Mouse (Mus musculus) embryonic stem cell, embryonic (primary cell): ENCODE results near the gene Gja4.

ENCODE experiments used
- CTCF ChIA-PET, 4 experiments: fragments of 300-600 bp in 2 of 4; fragments of 350-600 bp in 2 of 4; sonication (Branson Sonifier 250); formaldehyde crosslinking; loops; one replicate each; lab custom pipeline; 2022; ENCODE audit warnings: inconsistent platforms in 2 of 4; lab: Charles Lee
- POLR2A ChIA-PET, 4 experiments: fragments of 300-600 bp in 2 of 4; fragments of 350-600 bp in 2 of 4; sonication (Branson Sonifier 250); formaldehyde crosslinking; loops; one replicate each; lab custom pipeline; 2022; ENCODE audit warnings: antibody characterized with exemption in 4 of 4, inconsistent platforms in 1 of 4; lab: Charles Lee

The Gja4 gene

DNA sequence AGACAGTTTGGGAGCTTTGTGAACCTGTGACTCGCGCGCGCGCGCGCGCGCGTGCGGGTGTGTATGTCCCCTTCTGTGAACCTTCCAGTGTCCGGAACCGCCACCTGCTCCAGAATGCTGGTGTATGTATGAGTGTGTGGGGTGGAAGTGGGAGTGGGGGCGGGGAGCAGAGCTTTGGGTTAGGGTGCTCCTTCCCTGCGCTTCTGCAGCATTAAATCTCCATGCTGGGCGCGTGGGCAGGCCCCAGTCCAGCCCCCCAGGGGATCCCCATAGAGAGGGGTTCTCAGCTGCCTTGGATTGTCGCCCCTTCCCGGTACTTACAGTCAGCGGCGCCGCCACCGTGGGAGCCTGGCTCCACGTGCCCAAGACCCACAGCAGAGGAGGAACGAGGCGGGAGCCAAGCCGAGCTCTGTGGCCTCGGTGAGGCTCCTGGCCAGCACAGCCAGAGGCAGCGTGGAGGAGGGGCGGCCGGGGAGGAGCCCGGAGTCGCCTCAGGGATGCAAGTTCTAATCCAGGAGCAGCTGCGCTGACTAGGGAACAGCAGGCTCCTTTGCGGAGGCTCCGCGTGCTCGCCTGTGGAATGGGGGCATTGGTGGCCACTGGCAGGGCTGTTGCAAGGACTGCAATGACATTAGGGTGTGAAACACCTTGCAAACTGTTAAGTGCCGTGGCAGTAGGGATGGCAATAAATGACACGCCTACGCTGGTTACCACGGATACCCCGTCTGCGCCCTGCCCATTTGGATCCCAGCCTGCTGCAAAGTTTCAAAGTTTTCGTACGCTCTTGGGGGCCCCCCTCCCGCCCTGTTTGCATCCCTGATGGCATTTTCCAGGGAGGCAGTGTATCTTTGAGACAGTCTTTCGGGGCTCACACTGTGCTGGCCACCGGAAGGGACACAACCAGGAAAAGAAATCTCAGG lies 16.6 kb upstream of the Gja4 start, which contains the start of gene Gjb3:
TSS of gene Gjb3 (minus strand) at position 664 of the 920 bp plus-strand sequence.
- ChIA-PET POLR2A (interaction anchor here (0.6 to 18.2 kb wide), 37 partner anchors 8 to 1727 kb away, joined by 3 to 402 read pairs (median 5); partner anchors contain the start of genes Gja4 (in 3 of the 4), Gjb5 (in 3 of the 4), Gjb4 (in 2 of the 4) and Psmb2 (in 1 of the 4)), CTCF (interaction anchor here in 3 of 4 experiments (0.6 to 4.0 kb wide), 10 partner anchors 25 to 220 kb away, joined by 3 to 26 read pairs (median 3); partner anchors contain the start of gene Gjb5 (in 1 of the 3))

DNA sequence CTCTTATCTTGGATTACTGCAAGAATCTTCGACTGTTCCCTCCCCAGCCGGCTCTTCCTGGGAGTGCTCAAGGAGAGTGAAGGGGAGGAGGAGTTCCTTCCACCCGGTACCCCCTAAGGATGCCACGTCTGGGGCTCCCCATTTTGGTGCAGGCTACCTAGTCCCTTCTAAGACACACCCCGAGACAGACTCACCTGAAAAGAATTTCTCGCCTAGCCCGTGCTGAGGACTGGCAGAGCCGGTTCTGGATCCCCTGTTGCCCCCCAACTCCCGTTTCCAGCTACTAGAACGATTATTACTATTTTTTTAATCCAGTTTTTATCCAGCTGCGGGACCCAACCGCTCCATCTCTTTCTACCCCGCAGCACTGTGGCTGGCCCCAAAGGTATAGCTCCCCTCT lies 15.9 kb upstream of the Gja4 start:
- ChIA-PET CTCF (interaction anchor here in 3 of 4 experiments (0.6 to 4.0 kb wide), 15 partner anchors 11 to 157 kb away, joined by 3 to 26 read pairs (median 3); partner anchors contain the start of gene Gjb5 (in 1 of the 3)), POLR2A (interaction anchor here (0.6 to 18.2 kb wide), 40 partner anchors 9 to 1728 kb away, joined by 3 to 402 read pairs (median 5); partner anchors contain the start of genes Gja4 (in 3 of the 4), Gjb5 (in 3 of the 4), Gjb4 (in 2 of the 4) and Psmb2 (in 1 of the 4))

DNA sequence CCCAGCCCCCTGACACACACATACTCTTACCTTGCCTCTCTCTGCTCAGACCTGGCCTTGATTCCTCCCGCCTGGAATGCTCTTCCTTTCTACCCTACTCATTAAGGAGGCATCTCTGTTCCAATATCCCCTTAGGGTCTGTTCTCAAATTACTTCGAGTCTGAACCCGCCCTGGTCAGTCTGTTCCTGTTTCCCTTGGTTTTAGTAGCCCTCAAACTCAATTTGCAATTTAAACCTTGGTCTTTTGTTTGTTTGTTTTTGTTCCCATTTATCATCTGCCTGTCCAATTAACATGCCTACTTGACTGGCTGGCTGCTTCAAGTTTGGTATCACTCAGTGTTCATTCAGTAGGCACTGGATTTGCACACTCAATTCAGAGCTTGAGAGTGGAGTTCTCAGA lies 15.2 kb upstream of the Gja4 start:
- CTCF ChIA-PET = interaction anchor here (0.6 to 4.0 kb wide), 14 partner anchors 12 to 384 kb away, joined by 3 to 26 read pairs (median 3); no protein-coding TSS in a partner anchor
- POLR2A ChIA-PET = interaction anchor here (0.6 to 18.2 kb wide), 37 partner anchors 10 to 1729 kb away, joined by 3 to 402 read pairs (median 5); partner anchors contain the start of genes Gja4 (in 3 of the 4), Gjb5 (in 3 of the 4), Gjb4 (in 2 of the 4) and Psmb2 (in 1 of the 4)

DNA sequence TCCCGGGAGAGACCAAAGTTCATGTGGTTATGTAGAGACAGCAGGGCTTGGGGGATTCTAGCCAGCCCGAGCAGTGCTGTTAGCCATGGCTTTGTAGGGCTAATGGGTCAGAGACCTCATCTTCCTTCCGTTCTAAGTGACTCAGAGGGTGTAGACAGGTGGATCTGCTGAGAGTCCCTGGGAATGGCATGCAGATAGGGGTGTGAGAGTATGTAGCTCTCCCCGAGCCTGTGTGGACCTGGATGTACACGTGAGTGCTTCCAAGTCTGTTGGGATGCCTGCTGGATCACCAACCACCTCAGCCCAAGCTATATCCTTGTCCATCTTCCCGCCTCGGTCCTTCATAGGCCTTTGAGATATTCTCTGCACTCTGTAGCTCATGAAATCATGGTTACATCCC lies 14.5 kb upstream of the Gja4 start:
- ChIA-PET CTCF (interaction anchor here in 3 of 4 experiments (0.6 to 4.0 kb wide), 11 partner anchors 12 to 383 kb away, joined by 3 to 26 read pairs (median 3); partner anchors contain the start of gene Gjb5 (in 1 of the 3)), POLR2A (interaction anchor here in 3 of 4 experiments (0.6 to 18.2 kb wide), 25 partner anchors 14 to 161 kb away, joined by 3 to 402 read pairs (median 4); partner anchors contain the start of genes Gjb5 (in 3 of the 3), Gja4 (in 2 of the 3) and Gjb4 (in 2 of the 3))

DNA sequence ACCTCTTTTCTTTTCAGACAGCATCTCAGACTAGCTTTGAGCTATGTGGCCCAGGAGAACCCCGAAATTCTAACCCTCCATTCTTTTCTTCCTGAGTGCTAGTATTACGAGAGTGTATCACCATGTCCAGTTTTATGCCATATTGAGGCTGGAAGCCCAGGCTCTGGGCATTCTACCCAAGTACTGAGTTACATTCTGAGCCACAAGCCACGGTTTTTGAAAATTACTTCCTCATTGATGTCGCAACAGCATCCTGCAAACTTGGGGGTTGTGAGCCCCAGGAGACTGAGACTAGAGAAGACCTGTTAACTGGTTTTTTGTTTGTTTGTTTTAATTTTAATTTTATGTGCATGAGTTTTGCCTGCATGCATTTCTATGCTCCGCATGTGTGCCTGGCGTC lies 13.9 kb upstream of the Gja4 start:
- POLR2A ChIA-PET = interaction anchor here in 3 of 4 experiments (0.6 to 18.2 kb wide), 25 partner anchors 8 to 307 kb away, joined by 3 to 402 read pairs (median 4); partner anchors contain the start of genes Gjb5 (in 3 of the 3), Gjb4 (in 2 of the 3), Sfpq (in 1 of the 3) and Smim12 (in 1 of the 3)

DNA sequence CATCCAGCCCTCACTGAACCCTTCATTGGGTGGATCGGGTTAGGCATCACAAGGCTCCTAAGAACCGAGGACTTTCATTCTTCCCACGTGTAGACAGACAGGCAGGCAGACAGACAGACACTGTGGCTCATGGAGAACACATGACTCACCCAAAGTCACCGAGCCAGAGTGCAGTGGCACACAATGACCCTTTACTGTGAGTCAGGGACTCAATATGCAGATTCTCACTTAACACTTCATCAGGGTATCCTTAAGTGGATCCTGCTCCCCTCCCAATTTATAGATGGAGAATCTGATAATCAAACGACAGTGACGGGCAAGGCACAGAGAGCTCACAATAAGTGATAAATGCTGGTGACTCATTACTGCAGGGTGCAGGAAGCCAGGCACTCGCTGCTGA lies 13.4 kb upstream of the Gja4 start:
- POLR2A ChIA-PET = interaction anchor here in 3 of 4 experiments (0.6 to 18.2 kb wide), 24 partner anchors 8 to 837 kb away, joined by 3 to 402 read pairs (median 5); partner anchors contain the start of genes Gjb4 (in 2 of the 3), Gjb5 (in 2 of the 3), Gja4 (in 1 of the 3) and Psmb2 (in 1 of the 3)

More for the DNA sequence above, 13.9 kb upstream of the Gja4 start:
- CTCF ChIA-PET = interaction anchor here in 3 of 4 experiments (0.6 to 3.8 kb wide), 5 partner anchors 17 to 92 kb away, joined by 3 to 12 read pairs (median 4); no protein-coding TSS in a partner anchor

DNA sequence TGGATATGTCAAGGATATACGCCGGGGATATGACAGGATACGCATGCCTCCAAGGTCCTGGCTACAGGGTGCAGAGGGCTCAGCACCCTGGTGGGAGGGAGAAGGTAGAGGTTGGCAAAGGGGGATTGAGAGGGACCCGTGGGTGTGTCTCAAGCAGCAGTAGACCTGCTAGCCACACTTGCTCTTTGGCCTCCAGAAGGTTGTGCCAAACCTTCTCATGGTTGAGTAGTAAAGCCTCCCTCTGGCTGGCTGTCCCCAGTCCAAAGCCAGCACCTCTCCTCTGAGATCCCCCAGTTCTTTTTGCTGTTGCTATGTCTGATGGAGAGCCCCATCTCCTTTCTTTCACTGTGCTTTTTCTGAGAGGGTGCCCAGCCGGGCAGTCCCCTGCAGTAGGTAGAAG lies 11.4 kb upstream of the Gja4 start:
- CTCF ChIA-PET = interaction anchor here (0.6 to 2.3 kb wide), 21 partner anchors 9 to 101 kb away, joined by 3 to 14 read pairs (median 4); partner anchors contain the start of genes Gjb5 (in 2 of the 4) and Gja4 (in 1 of the 4)
- POLR2A ChIA-PET = interaction anchor here (0.8 to 18.2 kb wide), 26 partner anchors 8 to 648 kb away, joined by 3 to 402 read pairs (median 4); partner anchors contain the start of genes Gja4 (in 2 of the 4), Gjb4 (in 2 of the 4), Gjb5 (in 2 of the 4) and Psmb2 (in 1 of the 4)

More for the DNA sequence above, 13.4 kb upstream of the Gja4 start:
- CTCF ChIA-PET = interaction anchor here in 3 of 4 experiments (0.6 to 3.8 kb wide), 6 partner anchors 18 to 770 kb away, joined by 3 to 12 read pairs (median 4); no protein-coding TSS in a partner anchor

DNA sequence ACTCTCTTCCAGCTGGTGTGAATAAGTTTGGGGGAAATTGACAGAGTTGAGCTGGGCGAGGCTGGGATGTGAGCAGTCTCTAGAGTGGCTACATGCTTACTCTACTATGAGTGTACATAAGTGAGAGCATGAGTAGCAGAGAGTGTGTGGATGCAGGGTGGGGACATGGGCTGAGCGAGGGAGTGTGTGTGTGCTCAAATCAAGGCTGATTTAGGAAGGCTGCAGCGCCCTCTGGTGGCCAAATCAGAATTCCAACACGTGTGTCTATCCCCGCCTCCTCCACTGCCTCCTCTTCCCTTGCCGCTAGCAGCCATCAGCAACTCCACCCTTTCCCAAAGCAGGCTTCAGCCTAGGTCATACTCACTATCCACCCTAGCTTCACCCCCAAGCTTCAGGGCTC lies 10.9 kb upstream of the Gja4 start:
- POLR2A ChIA-PET = interaction anchor here in 3 of 4 experiments (0.6 to 18.2 kb wide), 23 partner anchors 9 to 647 kb away, joined by 3 to 402 read pairs (median 5); partner anchors contain the start of genes Gja4 (in 2 of the 3), Gjb4 (in 2 of the 3), Gjb5 (in 2 of the 3) and Psmb2 (in 1 of the 3)
- CTCF ChIA-PET = interaction anchor here (0.5 to 2.4 kb wide), 25 partner anchors 10 to 250 kb away, joined by 3 to 14 read pairs (median 4); partner anchors contain the start of genes Gja4 (in 3 of the 4) and Gjb5 (in 1 of the 4)

DNA sequence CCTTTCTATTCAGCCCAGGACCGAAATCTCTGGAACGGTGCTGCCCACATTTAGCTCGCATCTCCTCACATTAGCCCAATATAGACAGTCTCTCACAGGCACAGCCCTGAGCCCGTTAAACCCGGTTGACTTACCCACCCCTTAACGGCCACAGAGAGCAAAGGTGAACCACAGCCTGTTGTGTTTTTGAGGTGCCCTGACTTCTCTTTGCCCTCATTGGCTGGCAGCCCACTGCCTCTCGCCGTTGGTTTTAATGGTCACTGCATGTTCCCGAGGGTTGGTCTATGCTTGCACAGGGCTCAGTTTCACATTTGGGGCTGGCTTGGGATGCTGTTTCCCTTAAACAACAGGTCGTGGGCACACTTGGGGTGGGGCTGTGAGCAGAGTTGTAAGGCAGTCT lies 10.5 kb upstream of the Gja4 start:
- ChIA-PET POLR2A (interaction anchor here (0.6 to 18.2 kb wide), 26 partner anchors 10 to 303 kb away, joined by 3 to 402 read pairs (median 4); partner anchors contain the start of genes Gja4 (in 2 of the 4), Gjb4 (in 2 of the 4), Gjb5 (in 2 of the 4) and Sfpq (in 1 of the 4)), CTCF (interaction anchor here (0.5 to 2.4 kb wide), 28 partner anchors 9 to 583 kb away, joined by 3 to 14 read pairs (median 5); partner anchors contain the start of genes Gja4 (in 3 of the 4) and Smim12 (in 1 of the 4))

DNA sequence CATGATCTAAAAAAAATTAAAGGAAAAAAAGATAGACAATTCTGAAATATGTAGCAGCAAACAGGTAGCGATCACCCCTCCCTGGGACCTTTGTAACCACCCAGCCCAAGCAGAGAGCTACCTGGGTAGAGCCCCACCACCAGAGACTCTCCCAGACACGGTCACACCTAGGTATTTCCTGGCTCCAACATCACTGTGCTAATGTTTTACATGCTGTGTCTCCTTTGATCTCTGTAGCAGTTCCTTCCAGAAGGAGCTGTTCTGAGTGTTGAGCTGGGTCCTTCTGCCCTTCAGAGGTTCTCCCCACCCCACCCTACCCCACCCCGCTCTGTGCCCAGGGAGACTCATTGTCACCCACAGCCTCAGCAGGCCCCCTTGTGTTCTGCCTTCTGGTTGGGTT lies 9.8 kb upstream of the Gja4 start:
- ChIA-PET CTCF (interaction anchor here (0.6 to 2.4 kb wide), 23 partner anchors 9 to 582 kb away, joined by 3 to 14 read pairs (median 5); partner anchors contain the start of genes Gja4 (in 3 of the 4) and Smim12 (in 1 of the 4)), POLR2A (interaction anchor here (0.6 to 18.2 kb wide), 26 partner anchors 8 to 303 kb away, joined by 3 to 402 read pairs (median 4); partner anchors contain the start of genes Gja4 (in 2 of the 4), Gjb4 (in 2 of the 4), Gjb5 (in 2 of the 4) and Sfpq (in 1 of the 4))

DNA sequence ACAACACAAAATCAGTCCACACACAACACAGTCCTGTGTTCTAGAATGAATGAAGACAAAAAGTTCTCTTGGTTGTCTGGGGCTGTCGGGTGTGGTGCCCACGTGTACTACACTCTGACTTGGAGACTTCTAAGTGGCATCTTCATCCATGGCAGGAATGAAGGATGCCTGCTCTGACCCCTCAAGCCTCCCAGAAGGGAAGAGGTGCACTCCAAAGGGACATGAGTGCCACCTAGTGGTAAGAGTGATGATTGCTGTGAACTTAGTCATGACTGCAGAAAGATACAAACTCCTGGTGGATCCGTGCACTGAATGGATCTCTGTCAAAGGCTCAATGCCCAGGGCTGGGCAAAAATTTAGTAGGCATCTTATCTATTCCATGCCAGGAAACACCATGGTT lies 5.8 kb upstream of the Gja4 start:
- ChIA-PET CTCF (interaction anchor here in 3 of 4 experiments (0.6 to 2.6 kb wide), 6 partner anchors 26 to 82 kb away, joined by 3 to 10 read pairs (median 6); no protein-coding TSS in a partner anchor), POLR2A (interaction anchor here in 2 of 4 experiments (0.6 to 1.2 kb wide), 4 partner anchors 8 to 793 kb away, joined by 3 to 15 read pairs (median 3); partner anchors contain the start of gene Clspn (in 1 of the 2))

DNA sequence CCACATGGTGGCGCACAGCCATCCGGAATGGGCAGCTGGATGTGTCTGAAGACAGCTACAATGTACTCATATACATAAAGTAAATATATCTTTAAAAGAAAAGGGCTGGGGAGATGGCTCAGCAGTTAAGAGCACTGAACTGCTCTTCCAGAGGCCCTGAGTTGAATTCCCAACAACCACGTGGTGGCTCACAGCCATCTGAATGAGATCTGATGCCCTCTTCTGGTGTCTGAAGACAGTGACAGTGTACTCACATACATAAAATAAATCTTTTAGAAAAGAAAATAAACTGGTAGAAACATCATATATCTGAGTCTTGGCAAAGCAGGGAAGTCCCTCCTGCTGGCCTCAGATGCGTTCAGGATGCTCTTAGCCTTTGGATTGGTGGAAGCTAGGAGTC lies 3.3 kb upstream of the Gja4 start:
- ChIA-PET CTCF (interaction anchor here (0.6 to 1.9 kb wide), 9 partner anchors 9 to 220 kb away, joined by 3 to 9 read pairs (median 4); partner anchors contain the start of genes Gjb5 (in 1 of the 4) and Smim12 (in 1 of the 4)), POLR2A (interaction anchor here in 2 of 4 experiments (0.7 to 1.3 kb wide), 3 partner anchors 9 to 79 kb away, joined by 3 to 5 read pairs (median 4); no protein-coding TSS in a partner anchor)

DNA sequence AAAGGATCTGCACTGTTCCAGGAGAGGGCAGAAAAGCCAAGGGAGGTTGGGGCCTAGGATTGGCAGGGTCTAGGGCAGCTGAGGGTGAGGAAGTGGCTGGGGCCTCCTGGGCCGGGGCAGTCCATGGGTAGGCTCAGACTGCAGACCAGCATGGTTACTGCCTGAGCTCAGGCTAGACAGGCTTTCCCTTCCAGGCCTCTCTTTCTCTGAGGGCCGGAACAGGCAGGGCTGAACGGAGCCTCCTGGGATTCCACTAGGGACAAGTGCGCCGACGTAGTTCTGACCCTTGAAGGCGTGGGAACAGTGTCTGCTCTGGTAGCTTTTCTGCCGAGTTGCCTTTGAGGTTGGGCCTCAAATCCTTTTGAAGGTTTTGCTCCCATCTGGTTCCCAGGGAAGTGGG lies 1.9 kb upstream of the Gja4 start:
- CTCF ChIA-PET = interaction anchor here in 3 of 4 experiments (0.6 to 2.8 kb wide), 5 partner anchors 48 to 72 kb away, joined by 3 to 18 read pairs (median 4); partner anchors contain the start of gene Smim12 (in 1 of the 3)
- POLR2A ChIA-PET = interaction anchor here in 1 of 4 experiments (1.1 to 3.0 kb wide), 3 partner anchors 9 to 29 kb away, joined by 3 to 15 read pairs (median 3); no protein-coding TSS in a partner anchor

DNA sequence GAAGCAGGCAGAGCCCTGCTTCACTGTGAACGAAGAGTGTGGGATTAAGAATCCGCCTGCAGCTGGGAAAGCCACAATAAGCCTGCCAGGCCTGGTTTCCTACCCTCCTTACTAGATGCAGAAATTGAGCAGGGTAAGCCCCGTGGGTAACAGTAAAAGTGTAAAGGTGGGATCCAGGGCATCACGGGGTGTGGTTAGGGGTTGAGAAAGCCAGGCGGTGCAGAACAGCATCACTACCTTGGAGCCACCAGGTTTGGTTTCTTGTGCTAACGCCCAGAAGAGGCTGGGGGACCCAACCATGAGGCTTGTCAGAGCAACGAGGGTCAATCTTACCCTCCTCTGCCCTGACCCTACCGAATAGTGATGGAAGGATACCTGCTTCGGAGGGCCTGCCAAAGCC lies 746 bp upstream of the Gja4 start:
- ChIA-PET CTCF (interaction anchor here (0.5 to 2.8 kb wide), 31 partner anchors 8 to 769 kb away, joined by 3 to 18 read pairs (median 4); partner anchors contain the start of genes Gjb5 (in 1 of the 4) and Smim12 (in 1 of the 4)), POLR2A (interaction anchor here in 3 of 4 experiments (0.5 to 3.0 kb wide), 30 partner anchors 10 to 637 kb away, joined by 3 to 24 read pairs (median 4); partner anchors contain the start of genes Smim12 (in 3 of the 3), Gjb3 (in 2 of the 3), Gjb4 (in 1 of the 3) and Gjb5 (in 1 of the 3))

DNA sequence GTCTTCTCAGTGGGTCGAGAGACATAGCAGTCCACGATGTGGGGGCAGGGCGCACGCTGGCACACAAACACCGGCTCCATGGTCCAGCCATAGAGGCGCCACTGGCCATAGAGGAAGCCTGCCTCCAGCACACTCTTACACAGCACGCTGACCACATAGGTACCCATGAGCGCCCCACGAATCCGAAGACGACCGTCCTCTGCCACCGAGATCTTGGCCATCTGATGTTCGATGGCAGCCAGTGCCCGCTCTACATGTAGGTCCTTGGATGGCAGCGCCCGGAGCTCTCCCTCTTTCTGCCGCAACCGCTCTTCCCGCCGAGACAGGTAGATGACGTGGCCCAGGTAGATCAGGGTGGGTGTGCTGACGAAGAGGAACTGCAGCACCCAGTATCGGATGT lies 1.5 kb downstream of the Gja4 start:
- ChIA-PET CTCF (interaction anchor here in 3 of 4 experiments (1.0 to 2.5 kb wide), 5 partner anchors 12 to 62 kb away, joined by 3 to 11 read pairs (median 3); no protein-coding TSS in a partner anchor), POLR2A (interaction anchor here in 1 of 4 experiments (1.5 to 2.7 kb wide), 2 partner anchors 13 to 107 kb away, joined by 3 to 24 read pairs; no protein-coding TSS in a partner anchor)
